Mouse (Mus musculus) urinary bladder, postnatal 25 days (tissue): ENCODE data around the gene Tmem171.

Experiments used
- DNase-seq: peaks from one replicate; pipeline ENCODE4 v3.0.0; 2022; ENCODE audit warnings: low spot score

Gene Tmem171

DNA sequence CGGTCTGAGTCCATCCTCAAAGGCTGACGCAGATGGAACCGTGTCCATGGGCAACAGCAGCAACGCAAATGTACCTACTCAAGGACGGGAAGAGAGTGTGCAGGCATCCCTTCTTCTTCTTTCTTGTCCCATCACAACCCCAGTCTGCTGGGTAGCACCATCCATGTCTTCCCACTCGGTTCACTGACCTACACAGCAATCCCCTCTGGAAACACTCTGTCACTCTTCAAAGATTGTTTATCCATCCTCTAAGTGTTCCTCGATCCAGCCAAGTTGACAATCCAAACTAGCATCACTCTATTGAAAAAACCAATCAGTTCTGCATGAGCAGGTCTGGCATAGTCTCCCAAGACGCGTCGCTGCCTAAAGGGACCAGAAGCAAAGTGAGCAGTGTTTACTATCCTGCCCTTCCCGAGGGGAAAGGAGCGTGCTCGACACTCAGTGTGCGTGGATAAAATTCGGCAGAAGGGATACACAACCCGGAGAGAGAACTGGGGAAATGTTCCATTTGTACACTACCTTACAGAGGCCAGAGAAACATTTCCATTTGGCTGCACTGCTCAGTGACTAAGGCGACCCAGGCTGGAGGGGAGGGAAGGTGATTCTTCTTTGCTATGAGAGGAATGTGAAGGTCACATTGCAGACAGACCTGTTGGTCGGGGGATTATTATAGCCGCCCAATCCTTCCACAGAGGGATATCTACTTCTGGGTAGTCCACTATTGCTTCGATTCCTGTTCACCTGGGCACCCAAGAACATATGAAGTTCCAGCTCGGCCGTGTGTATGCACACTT lies 46.7 kb downstream of the Tmem171 start:
- DNase-seq, result no peak

DNA sequence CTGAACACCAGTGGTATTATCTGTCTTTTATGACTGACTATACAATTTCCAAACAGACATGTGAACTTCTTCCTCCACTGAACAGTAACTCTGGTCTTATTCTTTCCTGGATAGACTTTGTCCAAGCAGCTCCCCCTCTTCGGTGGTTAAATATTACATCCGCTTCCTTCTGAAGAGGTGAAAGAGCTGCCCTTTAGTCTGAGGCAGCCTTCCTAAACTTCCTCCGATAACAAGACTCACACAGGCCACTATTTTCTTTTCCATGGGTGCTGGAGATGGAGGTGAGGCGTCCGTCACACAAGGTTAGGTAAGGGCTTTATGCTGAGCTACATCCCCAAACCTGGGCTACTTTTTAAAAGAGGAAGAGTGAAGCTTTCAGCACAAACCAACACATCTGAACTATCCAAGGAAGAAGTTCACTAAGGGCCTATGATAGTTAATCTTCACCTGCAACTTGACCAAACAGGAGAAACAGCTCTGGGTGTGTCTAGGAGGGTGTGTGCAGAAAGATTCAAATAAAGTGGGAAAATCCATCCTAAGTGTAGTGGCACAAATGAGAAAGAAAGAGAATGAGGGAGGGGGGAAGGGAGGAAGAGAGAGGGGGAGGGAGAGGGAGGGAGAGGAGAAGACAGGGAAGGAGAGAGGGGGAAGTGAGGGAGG lies 56.0 kb downstream of the Tmem171 start:
- no peak for DNase-seq

DNA sequence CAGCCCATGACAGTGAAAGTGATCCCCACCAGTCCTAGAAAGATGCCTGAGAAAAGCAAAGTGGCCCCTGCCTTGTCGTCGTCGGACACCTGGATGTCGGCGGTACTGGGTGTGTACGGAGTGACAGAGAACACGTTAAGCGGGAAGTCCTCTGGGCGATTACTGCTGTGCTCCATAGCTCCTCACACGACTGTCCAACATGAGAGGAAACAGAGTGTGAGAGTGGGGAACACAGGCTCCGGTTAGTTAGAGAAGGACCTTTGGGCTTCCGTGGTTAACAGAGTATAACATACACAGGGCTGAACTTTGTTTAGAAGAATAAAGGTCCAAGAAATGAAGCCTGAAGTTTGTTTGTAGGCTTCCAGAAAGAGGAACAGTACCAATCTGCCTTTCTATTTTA lies 57.5 kb downstream of the Tmem171 start, which contains the start of gene Tmem174:
Gene Tmem174 (minus strand): TSS at position 266 of the 400 bp plus-strand sequence.
- no peak for DNase-seq

DNA sequence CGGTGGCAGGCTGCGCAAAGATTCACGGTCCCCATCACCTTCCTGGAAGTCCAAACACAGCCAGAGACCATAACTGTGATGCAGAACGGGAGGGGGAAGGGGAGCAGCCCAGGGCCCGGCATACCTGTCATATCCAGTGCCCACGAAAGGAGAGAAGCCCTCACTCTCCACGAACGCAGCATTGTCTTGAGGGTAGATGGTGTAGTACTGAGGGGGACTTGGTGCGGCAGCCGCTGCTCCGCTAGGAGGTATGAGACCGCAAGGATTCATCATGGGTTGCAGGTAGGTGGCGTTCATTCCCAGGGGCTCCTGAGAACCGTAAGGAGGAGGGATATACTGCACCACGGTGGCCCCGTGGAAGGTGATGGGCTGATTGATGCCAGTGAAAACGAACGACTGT lies 58.1 kb downstream of the Tmem171 start:
- DNase-seq, result no peak
